Mouse (Mus musculus) hindbrain, postnatal 0 days (tissue): ENCODE data around the gene Phldb2. TPM values are rescaled to one million over a fixed set of nuclear protein-coding genes. Genes with fewer than 3 reads are reported as not detected.

Experiments
- ATAC-seq: fragments of 200-750 bp; cut with Nextera tagmentation; 2 replicates; pipeline ENCODE4 v1.8.0; 2017; ENCODE audit warnings: mild to moderate bottlenecking, moderate TSS enrichment, moderate library complexity
- DNase-seq: peaks from one replicate; pipeline ENCODE4 v3.0.0-alpha.2; 2015; ENCODE audit warnings: low spot score
- H3K27ac ChIP-seq: fragments of 300-500 bp; sonication (generic); 2 replicates; pipeline ENCODE4 v1.5.1; 2014; ENCODE audit warnings: mild to moderate bottlenecking
- H3K27me3 ChIP-seq: fragments of 300-500 bp; sonication (generic); 2 replicates; pipeline ENCODE4 v1.6.1; 2014; ENCODE audit warnings: low read length, mixed read lengths; ENCODE audit not compliant: insufficient read depth
- H3K36me3 ChIP-seq: fragments of 300-500 bp; sonication (generic); 2 replicates; pipeline ENCODE4 v1.6.1; 2014; ENCODE audit warnings: low read length, mixed read lengths; ENCODE audit not compliant: insufficient read depth
- H3K4me1 ChIP-seq: fragments of 300-500 bp; sonication (generic); 2 replicates; pipeline ENCODE4 v1.6.1; 2014; ENCODE audit warnings: antibody characterized with exemption, low read length, mixed read lengths; ENCODE audit not compliant: insufficient read depth
- H3K4me2 ChIP-seq: fragments of 300-500 bp; sonication (generic); 2 replicates; pipeline ENCODE4 v1.6.1; 2014; ENCODE audit warnings: low read depth, mild to moderate bottlenecking, low read length, moderate library complexity, mixed read lengths
- H3K4me3 ChIP-seq: fragments of 300-500 bp; sonication (generic); 2 replicates; pipeline ENCODE4 v1.5.1; 2014; ENCODE audit warnings: low read length
- H3K9ac ChIP-seq: fragments of 300-500 bp; sonication (generic); replicated peaks from 2 replicates; pipeline ENCODE4 v1.6.1; 2014; ENCODE audit warnings: mild to moderate bottlenecking, low read length, moderate library complexity, mixed read lengths
- H3K9me3 ChIP-seq: fragments of 300-500 bp; sonication (generic); 2 replicates; pipeline ENCODE4 v1.6.1; 2016; ENCODE audit warnings: low read length, mixed read lengths
- CTCF ChIP-seq: IDR thresholded peaks from 2 replicates; pipeline ENCODE4 v1.5.1; 2016; ENCODE audit warnings: antibody characterized with exemption, control low read depth, low read depth
- WGBS: fragments of 180-500 bp; shearing (Covaris S2); extraction: QIAGEN DNeasy Blood & Tissue Kit; methylation state at CpG from one replicate; pipeline ENCODE4 v1.1.7; 2014; 5-methylcytosine and 5-hydroxymethylcytosine counted together
- polyA plus RNA-seq: library from polyadenylated mRNA; unstranded; fragments of >200 nt; fragmentation: Nextera tagmentation; extraction: Ambion mirVana; gene quantifications from 2 replicates; pipeline ENCODE4 v1.2.1, GENCODE M21; 2015
- total RNA-seq: library from RNA; depleted of rRNA; stranded (reverse); fragments of >200 nt; gene quantifications from 2 replicates; pipeline ENCODE4 v1.2.3, GENCODE M21; 2014

Gene Phldb2
- total and polyA plus RNA-seq, 2 experiments from 2014 or later = 4.5 to 7.2 TPM

DNA sequence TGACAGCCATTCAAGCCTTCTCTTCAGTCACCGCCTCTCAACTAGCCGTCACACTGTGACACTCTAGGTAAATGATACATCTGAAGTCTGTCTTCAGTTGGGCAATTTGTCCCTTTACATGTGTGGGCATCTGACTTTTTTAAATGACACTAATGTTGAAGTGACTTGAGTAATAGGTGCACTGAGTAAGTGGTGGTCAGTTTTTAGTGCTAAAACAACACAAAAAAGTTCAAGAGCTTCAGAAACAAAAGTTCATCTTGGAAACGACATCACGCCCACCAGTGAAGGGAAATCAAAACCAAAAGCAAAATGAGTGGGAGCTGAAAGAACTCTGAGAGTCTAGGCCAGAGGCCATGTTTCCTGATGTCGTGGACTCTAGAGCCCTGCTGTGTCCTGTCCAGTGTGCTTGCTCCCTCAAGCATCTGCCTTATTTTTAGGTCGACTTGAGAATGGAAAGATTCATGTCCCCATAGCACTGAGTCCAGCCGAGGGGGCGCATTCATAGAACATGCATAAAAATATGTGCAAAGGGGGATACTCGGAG lies 194.6 kb downstream of the Phldb2 start:
- Histone ChIP-seq H3K4me2 (no peak overlapping the region), H3K9ac (no peak overlapping the region), H3K27me3 (no peaks in the 10 kb centered on the region), H3K36me3 (no peaks in the 10 kb centered on the region), H3K27ac (no peak overlapping the region), H3K4me3 (no peak overlapping the region), H3K4me1 (no peaks in the 10 kb centered on the region), H3K9me3 (no peaks in the 10 kb centered on the region)
- no peak for TF ChIP-seq CTCF
- DNase-seq = no peak
- WGBS = 89% methylated on average over 9 of the region's 9 CpGs
- ATAC-seq = no peak

DNA sequence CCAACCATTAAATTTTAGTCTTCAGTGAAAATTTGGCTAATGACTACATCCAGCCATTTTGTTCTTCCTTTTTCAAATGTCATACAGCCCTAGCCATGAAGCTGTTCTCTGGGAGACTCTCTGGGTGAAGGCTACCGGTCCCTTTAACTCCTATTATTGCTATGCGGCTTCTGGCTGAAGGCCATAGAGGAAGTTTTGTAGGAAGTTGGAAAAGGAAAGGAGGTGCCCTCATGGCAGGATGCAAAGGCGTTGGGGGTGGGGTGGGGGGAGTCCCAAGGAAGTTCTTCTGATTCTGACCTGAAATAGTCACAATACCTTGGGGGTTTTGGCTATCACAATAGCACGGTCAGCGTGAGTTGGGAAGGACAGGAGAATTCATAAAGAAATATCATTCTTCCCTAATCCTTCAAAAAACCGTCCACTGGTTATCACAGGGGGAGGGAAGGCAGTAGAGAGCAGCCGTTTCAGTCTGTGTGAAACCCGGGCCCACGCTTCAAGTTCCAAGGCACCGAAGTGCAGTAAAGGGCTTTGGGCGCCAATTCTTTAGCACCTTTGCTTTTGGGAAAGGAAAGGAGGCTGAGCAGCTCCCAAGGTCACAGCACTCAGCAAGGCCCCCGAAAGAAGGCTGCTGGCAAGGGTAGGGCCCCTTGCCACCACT lies 195.8 kb downstream of the Phldb2 start:
- ATAC-seq (no peak), DNase-seq (no peak)
- no peaks in the 10 kb centered on the region for H3K36me3 ChIP-seq
- H3K9me3 ChIP-seq = no peaks in the 10 kb centered on the region
- H3K9ac ChIP-seq = no peak overlapping the region
- H3K4me3 ChIP-seq = no peak overlapping the region
- H3K27me3 ChIP-seq = no peaks in the 10 kb centered on the region
- no peaks in the 10 kb centered on the region for H3K4me1 ChIP-seq
- no peak overlapping the region for H3K27ac ChIP-seq
- 85% methylated on average over 12 of the region's 12 CpGs for WGBS
- TF ChIP-seq CTCF = no peak
- no peak overlapping the region for H3K4me2 ChIP-seq

DNA sequence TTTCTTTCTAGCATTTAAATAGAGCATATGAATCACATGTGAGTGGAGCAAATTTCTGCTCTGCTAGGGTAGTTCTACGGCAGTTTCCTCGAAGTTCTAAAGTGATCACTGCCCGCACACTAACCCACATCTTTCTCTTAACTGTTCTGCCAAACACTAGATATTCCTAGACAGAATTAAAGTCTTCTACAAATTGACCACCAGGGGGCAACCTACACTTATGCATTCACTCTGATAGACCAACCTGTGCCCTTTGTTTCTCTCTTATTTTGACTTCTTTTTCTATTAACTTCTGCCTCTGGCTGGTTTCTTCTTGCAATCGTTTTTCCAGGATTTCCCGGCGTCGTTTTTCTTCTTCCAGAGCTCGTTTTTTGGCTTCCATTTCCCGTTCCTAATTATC lies 196.5 kb downstream of the Phldb2 start:
- peak; percentile 81 for TF ChIP-seq CTCF
- H3K4me1 ChIP-seq = no peaks in the 10 kb centered on the region
- 42% methylated on average over 9 of the region's 9 CpGs for WGBS
- H3K27ac ChIP-seq = no peak overlapping the region
- no peaks in the 10 kb centered on the region for H3K27me3 ChIP-seq
- H3K36me3 ChIP-seq = no peaks in the 10 kb centered on the region
- H3K4me2 ChIP-seq = no peak overlapping the region
- DNase-seq (peak; percentile 91), ATAC-seq (peak; percentile 84)
- H3K4me3 ChIP-seq = no peak overlapping the region
- no peak overlapping the region for H3K9ac ChIP-seq
- H3K9me3 ChIP-seq = no peaks in the 10 kb centered on the region

DNA sequence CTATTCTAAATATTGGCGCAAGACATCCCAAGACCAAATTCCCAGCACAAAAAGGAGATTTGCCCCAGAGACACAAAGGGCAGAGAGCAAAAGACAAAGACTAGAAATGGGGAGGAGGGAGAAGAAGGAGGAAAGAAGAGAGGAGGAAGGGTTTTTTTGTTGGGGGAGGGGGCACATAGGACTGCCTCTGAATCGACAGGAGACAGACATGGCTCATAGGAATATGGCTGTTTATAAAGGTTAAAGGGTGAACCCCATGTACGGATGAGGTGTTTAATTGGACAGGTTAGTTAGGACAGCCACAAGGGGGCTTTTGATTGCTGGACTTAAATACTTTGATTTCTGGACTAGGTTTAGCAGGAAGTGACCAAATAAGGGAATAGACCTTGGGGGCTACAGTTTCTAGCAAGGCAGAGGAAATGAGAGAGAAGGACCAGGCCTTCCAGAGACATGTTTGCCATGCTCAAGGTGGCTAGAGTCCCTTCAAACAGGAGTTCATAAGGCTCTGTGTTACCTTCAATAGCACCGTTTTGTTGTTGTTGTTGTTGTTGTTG lies 209.7 kb downstream of the Phldb2 start:
- ATAC-seq (no peak), DNase-seq (peak; percentile 41)
- Histone ChIP-seq H3K27me3 (no peaks in the 10 kb centered on the region), H3K4me2 (peak overlapping the region; percentile 76), H3K4me1 (peaks cover 9% of the 10 kb centered on the region; the same call in 1 of the 2 replicates), H3K36me3 (no peaks in the 10 kb centered on the region), H3K9me3 (no peaks in the 10 kb centered on the region), H3K4me3 (peak overlapping the region; percentile 85), H3K27ac (peak overlapping the region; percentile 95), H3K9ac (no peak overlapping the region)
- peak; percentile 21; the same call in 1 of the 2 replicates for TF ChIP-seq CTCF
- 70% methylated on average over 4 of the region's 4 CpGs for WGBS

DNA sequence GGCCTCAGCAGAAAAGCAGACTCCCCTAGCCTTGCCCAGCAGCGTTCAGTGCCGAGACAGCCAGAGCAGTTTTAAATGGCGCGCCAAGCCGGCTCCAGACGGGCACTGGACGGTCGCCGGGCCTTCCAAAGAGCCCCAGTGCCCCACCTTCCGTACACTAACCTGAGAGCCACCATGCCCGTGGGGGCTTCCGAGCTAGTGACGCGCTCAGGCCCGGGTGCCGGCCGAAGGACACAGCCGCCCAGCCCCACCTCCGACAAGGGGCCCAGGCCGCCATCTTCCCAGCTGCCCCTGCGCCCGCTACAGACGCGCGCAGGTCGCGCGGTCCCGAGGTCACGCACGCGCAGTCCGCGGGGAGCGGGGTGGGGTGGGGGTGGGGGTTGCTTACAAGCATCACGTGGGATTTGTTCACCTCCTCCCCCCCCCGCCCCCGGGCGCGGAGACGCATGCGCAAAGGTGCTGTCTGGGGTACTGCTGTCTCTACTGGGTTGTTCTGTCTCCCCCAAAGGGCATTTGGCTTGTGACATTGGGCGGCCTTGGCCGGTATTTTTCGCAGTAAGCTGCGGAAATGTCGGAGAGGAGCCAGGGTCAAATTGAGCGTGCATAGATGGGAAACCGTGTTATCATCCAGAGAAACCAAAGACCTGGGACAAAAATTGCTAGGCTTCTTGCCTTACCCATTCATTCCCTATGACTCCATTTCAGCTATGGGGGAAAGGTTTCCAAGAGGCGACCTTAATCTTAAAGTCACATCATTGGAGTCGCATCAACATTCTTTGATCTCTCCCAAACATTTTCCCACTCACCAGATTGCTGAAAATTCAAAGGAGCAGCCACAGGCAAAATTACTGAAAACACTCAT lies 210.6 kb downstream of the Phldb2 start, which contains the start of gene Abhd10:
TSS of gene Abhd10 (minus strand) at position 341 of the 862 bp plus-strand sequence.
- no peak for TF ChIP-seq CTCF

DNA sequence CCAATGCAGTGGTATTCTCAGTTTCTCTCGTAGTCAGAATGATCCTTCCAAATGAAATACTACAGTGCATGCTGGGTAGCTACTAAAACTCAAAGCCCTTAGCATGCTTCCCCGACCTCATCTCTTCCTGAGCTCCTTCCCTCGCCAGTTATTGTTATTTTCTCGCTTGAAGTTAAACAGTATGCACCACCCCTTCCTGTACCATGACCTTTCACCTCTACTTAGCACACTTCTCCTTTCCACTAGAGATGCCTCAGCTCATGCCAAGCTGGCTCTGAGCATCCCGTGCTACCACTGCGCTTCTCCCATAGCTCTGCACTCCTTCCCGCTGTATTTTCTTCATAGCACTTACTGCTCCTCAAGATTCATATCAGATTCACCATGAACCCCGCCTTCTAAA lies 215.5 kb downstream of the Phldb2 start:
- no peak for ATAC-seq
- H3K9me3 ChIP-seq = no peaks in the 10 kb centered on the region
- TF ChIP-seq CTCF = no peak
- no peak overlapping the region for H3K4me3 ChIP-seq
- H3K4me2 ChIP-seq = no peak overlapping the region
- H3K36me3 ChIP-seq = peaks cover 23% of the 10 kb centered on the region
- peaks cover 3% of the 10 kb centered on the region; the same call in 1 of the 2 replicates for H3K4me1 ChIP-seq
- DNase-seq = no peak
- H3K27me3 ChIP-seq = no peaks in the 10 kb centered on the region
- 88% methylated on average over 8 of the region's 8 CpGs for WGBS
- no peak overlapping the region for H3K9ac ChIP-seq
- H3K27ac ChIP-seq = no peak overlapping the region

More for the DNA sequence above, 210.6 kb downstream of the Phldb2 start, which contains the start of gene Abhd10:
- Histone ChIP-seq H3K27ac (peak within 1 kb of the TSS; percentile 95), H3K9ac (peak within 1 kb of the TSS; percentile 85), H3K4me2 (peak within 1 kb of the TSS; percentile 76), H3K4me1 (peaks cover 9% of the 10 kb centered on the region; the same call in 1 of the 2 replicates), H3K27me3 (no peaks in the 10 kb centered on the region), H3K4me3 (peak within 1 kb of the TSS; percentile 85), H3K9me3 (no peaks in the 10 kb centered on the region), H3K36me3 (no peaks in the 10 kb centered on the region)
- 1% methylated on average over 49 of the region's 51 CpGs for WGBS
- DNase-seq (peak; percentile 98), ATAC-seq (peak; percentile 99)
